Mouse (Mus musculus) frontal cortex, postnatal 14 days (tissue): Measurements from ENCODE around the gene Elf4.
"Not testable (repeated sequence)": the region's sequence is repeated elsewhere in the genome, so short reads cannot be mapped to it uniquely, and the experiment has no call there.

Source experiments
- DNase-seq, 2 experiments: peaks; one replicate each; pipeline ENCODE4 v3.0.0; 2022; ENCODE audit warnings: low spot score in 2 of 2

Elf4 gene

GRCm38 (mm10) chrX:48439036-48439435, 23.9 kb downstream of the Elf4 start:
- no peak for DNase-seq

DNA sequence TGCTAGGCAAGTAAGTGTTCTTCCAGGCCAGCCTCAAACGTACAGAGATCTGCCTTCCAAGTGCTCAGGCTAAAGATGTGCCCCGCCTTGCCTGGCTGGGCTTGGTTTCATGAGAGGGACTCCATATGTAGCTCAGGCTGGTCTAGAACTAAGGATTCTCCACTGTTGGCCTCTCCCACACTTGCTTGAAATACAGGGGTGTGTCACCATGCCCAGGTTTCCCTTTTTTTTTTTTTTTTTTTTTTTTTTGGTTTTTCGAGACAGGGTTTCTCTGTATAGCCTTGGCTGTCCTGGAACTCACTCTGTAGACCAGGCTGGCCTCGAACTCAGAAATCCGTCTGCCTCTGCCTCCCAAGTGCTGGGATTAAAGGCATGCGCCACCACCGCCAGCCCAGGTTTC, 26.9 kb downstream of the Elf4 start:
- not testable (repeated sequence) for DNase-seq

GRCm38 (mm10) chrX:48435477-48435900, 27.4 kb downstream of the Elf4 start:
- no peak for DNase-seq

DNA sequence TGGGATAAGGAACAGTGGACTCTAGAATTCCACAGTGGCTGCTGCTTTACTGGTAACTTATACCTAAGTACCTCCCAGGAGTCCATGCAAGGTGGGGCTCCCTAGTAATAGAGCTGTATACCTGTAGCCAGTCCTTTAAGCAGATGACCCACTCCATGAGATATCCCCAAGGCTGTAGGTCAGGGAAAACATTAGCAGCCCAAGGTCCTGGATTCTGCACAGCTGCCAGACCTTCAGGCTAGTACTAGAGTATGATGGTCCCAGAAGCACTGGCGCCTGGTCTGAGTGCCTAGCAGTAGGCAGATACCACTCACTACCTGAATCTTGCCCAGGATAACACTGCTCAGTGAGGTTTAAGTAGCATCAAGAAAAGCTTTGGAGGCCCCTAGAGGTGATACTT, 28.7 kb downstream of the Elf4 start:
- no peak for DNase-seq

DNA sequence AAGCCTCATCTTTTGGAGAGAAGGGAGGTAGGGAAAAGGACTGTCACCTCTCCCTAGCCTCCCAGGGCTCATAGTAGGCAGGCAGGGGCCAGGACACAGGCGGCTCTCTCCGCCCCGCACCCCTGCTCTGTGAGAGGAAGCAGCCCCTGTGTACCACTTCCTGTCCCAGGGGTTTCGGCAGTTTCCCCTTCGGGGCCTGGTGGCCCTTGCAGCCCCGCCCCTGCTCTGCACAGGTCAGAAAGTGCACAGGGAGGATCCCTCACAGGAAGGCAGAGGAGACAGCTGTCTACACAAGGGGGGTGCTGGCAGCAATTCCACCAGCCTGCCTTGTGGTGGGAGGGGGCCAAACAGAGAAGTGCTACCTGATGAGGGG, 29.4 kb downstream of the Elf4 start:
- DNase-seq = no peak

GRCm38 (mm10) chrX:48432599-48433526, 30.1 kb downstream of the Elf4 start:
- DNase-seq = no peak

GRCm38 (mm10) chrX:48429538-48429937, 33.4 kb downstream of the Elf4 start:
- no peak for DNase-seq

DNA sequence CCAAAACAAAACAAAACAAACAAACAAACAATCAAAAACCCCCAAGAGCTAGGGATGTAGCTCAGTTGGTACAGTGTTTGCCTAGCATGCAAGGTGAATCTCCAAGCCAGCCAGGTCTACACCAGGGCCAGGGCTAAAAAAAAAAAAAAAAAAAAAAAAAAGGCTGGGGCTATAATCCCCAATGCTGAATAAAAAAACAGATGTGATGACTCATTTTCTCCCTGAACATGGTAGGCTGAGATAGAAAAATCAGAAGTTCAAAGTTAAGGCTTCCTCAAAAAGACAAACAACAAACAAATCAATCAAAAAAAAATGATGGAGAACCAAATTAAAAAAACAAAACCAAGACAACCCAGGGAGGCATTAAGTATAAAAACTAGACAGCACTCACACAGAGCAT, 33.8 kb downstream of the Elf4 start:
- DNase-seq = no peak

- DNase-seq = no peak
These were observed 34.3 kb downstream of the Elf4 start for GRCm38 (mm10) chrX:48428642-48429041.

DNA sequence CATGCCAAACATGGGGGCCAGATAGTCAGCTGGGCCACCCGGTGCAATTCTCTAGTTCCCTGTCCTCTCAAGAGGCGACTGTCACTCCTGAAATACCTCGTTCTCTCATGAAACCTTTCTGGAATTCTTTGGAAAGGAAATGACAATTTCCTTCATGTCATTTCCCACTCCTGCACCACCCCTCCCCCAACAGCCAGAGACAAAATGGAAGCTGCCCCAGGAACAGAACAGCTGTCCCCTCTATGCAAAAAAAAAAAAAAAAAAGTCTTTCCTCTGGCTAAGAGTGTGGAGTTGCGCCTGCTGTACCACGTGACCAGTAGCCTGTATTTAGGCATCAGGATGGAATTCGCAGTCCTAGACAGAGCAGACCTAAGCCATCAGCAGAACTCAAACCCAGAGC, 34.7 kb downstream of the Elf4 start:
- no peak for DNase-seq

GRCm38 (mm10) chrX:48425280-48425679, 37.7 kb downstream of the Elf4 start:
- no peak for DNase-seq

DNA sequence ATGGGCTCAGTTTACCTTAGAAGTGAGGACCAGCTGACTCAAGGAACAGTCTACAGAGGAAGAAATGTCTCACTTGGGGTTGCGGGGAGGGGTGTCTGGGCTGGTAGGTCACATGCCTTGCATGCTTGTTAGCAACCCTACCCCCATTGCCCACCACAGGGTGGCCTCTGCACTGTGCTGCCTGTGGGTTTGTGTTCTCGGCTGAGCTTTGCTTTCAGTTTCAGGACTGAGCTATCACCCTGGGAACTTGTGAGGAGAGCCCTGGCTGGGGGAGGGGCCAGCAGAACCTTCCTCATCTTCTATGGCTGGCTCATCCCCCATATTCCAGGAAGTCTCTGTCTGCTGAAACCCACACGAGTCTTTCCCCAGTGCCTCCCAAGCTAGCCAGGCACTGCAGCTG, 38.3 kb downstream of the Elf4 start:
- DNase-seq = no peak

DNA sequence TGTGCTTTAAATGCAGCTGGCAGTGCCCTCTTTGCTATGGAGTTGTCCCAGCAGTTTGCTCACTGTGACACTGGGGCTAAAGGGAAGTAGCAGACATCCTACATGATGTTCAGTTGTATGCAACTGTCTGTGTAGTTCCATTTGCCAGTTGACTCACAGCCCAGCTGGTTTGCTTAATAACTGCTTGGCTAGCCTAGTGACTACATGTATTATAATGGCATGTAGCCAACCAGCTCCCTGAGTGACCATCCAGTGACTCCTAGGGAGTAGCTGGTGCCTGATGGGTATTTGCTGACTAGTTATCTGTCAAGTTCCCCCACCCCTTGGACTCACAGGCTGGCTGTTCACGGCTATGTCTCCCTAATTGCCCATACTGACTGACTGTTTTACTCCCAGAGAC, 39.3 kb downstream of the Elf4 start:
- no peak for DNase-seq

GRCm38 (mm10) chrX:48422986-48423385, 39.9 kb downstream of the Elf4 start:
- peak; percentile 10 to 59 for DNase-seq

- no peak for DNase-seq
These were observed 44.5 kb downstream of the Elf4 start for GRCm38 (mm10) chrX:48418417-48418816.

DNA sequence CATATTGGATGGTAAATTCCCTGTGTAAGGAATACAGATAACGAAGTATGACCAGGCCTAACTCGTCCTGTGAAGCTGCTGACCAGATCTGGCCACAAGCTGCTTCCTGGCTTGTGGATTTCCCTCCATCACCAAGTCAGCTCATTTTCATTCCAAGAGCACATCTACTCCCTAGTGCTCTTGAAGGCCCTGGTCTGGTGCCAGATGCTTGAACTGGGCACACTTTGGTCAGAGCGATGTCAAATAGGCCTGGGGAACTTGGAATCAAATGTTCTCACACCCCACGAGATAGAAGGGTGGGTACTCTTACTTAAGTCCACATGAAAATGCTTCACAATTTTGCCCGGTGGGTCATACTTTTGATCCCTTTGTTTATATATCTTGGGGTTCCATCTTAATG, 48.6 kb downstream of the Elf4 start:
- no peak for DNase-seq

- no peak for DNase-seq
These were observed 50.3 kb downstream of the Elf4 start for GRCm38 (mm10) chrX:48412629-48413028.

DNA sequence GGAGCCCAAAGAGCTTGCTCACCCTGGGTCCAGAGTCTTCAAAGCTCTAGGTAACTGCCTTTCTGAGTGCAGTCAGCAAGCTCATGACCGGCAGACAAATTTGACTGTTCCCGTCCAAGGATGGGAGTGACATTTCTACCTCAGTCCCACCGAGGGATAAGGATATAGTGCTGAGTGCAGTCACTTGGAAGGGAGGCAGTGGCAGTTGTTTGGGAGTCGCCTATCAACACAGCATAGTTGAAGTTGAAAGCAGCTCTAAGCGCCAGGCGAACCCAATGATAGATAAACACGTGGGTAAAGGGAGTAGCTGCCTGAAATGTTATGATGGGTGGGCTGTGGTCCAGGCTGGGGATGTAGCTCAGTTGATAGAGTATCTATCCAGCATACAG, 52.5 kb downstream of the Elf4 start:
- DNase-seq = no peak

- DNase-seq = peak; percentile 34 to 72
These were observed 53.1 kb downstream of the Elf4 start for GRCm38 (mm10) chrX:48409611-48410387.

DNA sequence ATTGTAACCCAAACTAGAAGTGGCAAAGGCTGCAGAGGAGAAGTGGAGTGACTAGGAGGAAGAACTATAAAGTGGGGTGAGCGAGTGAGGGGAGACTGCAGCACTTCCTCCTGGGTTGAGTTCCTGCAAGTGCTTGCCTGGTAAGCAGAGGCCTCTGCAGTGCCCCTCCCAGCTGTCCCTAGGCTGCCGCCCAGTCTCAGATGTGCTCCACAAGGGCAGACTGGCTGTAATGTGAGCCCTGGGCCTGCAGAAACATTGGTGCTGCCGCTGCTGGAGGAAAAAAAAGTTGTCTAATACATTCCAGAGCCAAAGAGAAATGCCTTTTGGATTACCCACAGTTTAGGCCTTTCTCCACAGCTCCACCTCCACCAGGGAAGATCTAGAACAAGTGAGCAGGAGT, 57.8 kb downstream of the Elf4 start:
- no peak for DNase-seq

GRCm38 (mm10) chrX:48399994-48400393, 62.9 kb downstream of the Elf4 start:
- DNase-seq = no peak

DNA sequence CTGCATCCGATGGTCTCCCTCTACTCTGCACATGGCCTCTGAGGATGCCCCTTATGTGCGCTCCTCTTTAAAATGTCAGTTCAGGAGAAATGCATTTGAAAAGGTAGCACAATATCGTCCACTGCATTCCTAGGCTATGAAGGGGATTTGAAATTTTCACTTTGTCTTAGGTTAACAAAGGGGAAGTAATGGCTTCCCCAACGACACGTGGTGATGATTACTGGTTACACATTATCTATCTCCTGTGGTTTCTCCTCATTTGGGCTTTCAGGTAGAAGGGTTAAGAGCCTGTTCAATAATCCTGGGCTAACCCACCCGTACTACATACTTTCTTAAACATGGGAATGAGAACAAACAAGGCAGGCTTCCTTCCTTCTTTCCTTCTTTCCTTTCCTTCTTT, 73.6 kb downstream of the Elf4 start:
- no peak for DNase-seq

GRCm38 (mm10) chrX:48385927-48386326, 77.0 kb downstream of the Elf4 start:
- DNase-seq = no peak
